Mouse (Mus musculus) adrenal gland, postnatal 10 days (tissue): ENCODE results near the gene Fbxl2. TPM values are rescaled to one million over a fixed set of nuclear protein-coding genes. Genes with fewer than 3 reads are reported as not detected.

Experiments used
- DNase-seq: peaks from one replicate; pipeline ENCODE4 v3.0.0; 2021; ENCODE audit warnings: mixed read lengths
- total RNA-seq, 2 experiments: library from RNA; stranded (reverse); gene quantifications; 2 replicates each; pipeline ENCODE4 v1.2.3; 2021

The Fbxl2 gene
- total RNA-seq, 2 experiments from 2014 or later: 3.5 to 4.6 TPM

GRCm38 (mm10) chr9:113973857-113974256 lies 72.1 kb downstream of the Fbxl2 start:
- no peak for DNase-seq

- DNase-seq: no peak
These were observed 74.4 kb downstream of the Fbxl2 start for GRCm38 (mm10) chr9:113971615-113972014.

GRCm38 (mm10) chr9:113970041-113970440 lies 76.0 kb downstream of the Fbxl2 start:
- DNase-seq: no peak

- DNase-seq: no peak
These were observed 76.6 kb downstream of the Fbxl2 start for GRCm38 (mm10) chr9:113969399-113969798.

- DNase-seq: no peak
These were observed 77.0 kb downstream of the Fbxl2 start for GRCm38 (mm10) chr9:113968967-113969366.

- DNase-seq: no peak
These were observed 79.2 kb downstream of the Fbxl2 start for GRCm38 (mm10) chr9:113966838-113967237.

- no peak for DNase-seq
These were observed 81.6 kb downstream of the Fbxl2 start for GRCm38 (mm10) chr9:113964415-113964814.

GRCm38 (mm10) chr9:113963718-113964117 lies 82.3 kb downstream of the Fbxl2 start:
- DNase-seq: no peak

- no peak for DNase-seq
These were observed 88.2 kb downstream of the Fbxl2 start for GRCm38 (mm10) chr9:113957777-113958176.

- no peak for DNase-seq
These were observed 98.8 kb downstream of the Fbxl2 start for GRCm38 (mm10) chr9:113947216-113947615.

- no peak for DNase-seq
These were observed 102.6 kb downstream of the Fbxl2 start for GRCm38 (mm10) chr9:113943372-113943771.

- no peak for DNase-seq
These were observed 104.7 kb downstream of the Fbxl2 start for GRCm38 (mm10) chr9:113941103-113941805.

GRCm38 (mm10) chr9:113939063-113939850 lies 106.7 kb downstream of the Fbxl2 start:
- no peak for DNase-seq

- no peak for DNase-seq
These were observed 110.4 kb downstream of the Fbxl2 start for GRCm38 (mm10) chr9:113935638-113936037.

- peak; percentile 23 for DNase-seq
These were observed 113.5 kb downstream of the Fbxl2 start for GRCm38 (mm10) chr9:113932501-113932900.

- DNase-seq: peak; percentile 37
These were observed 113.9 kb downstream of the Fbxl2 start for GRCm38 (mm10) chr9:113932100-113932470.

GRCm38 (mm10) chr9:113931375-113932099 lies 114.5 kb downstream of the Fbxl2 start:
- DNase-seq: peak; percentile 56

- DNase-seq: peak; percentile 95
These were observed 115.2 kb downstream of the Fbxl2 start, which contains the start of gene Ubp1 for GRCm38 (mm10) chr9:113930534-113931374. Gene Ubp1 (plus strand): TSS chr9:113930934.

GRCm38 (mm10) chr9:113929676-113930075 lies 116.3 kb downstream of the Fbxl2 start:
- peak; percentile 40 for DNase-seq

GRCm38 (mm10) chr9:113928591-113928990 lies 117.4 kb downstream of the Fbxl2 start:
- no peak for DNase-seq

GRCm38 (mm10) chr9:113924883-113925282 lies 121.1 kb downstream of the Fbxl2 start:
- no peak for DNase-seq

- no peak for DNase-seq
These were observed 123.3 kb downstream of the Fbxl2 start for GRCm38 (mm10) chr9:113922677-113923076.
